In genomic region chr12:117412257-117412656, GRCm38 (mm10) we compare ENCODE assay signal across 8 mouse cellular contexts.
A peak's percentile ranks its signal among the peaks of the same experiment; 100 is the strongest.
DNase-seq lines count a peak whose midpoint lies in the region; ATAC-seq lines count a peak whose summit lies in the region.
"Had no signal": no experiment of that assay in that cellular context is flagged by ENCODE, and none has a peak within 500 bp of the region (broad histone marks: within the 10 kb centered on the region; RNA-seq: fewer than 3 reads in every experiment).

No protein-coding gene starts in this region.

- 60% methylated on average over 6 of the region's 6 CpGs for WGBS in kidney, embryonic 16.5 days

- H3K27ac ChIP-seq in kidney, embryonic 16.5 days (ENCODE audit: low read length): no peak overlapping the region
- H3K27ac ChIP-seq: macrophage had no signal

- no peaks in the 10 kb centered on the region for H3K36me3 ChIP-seq in kidney, embryonic 16.5 days (ENCODE audit: insufficient read depth, low read length)

- H3K4me2 ChIP-seq in kidney, embryonic 16.5 days (replicated peaks; ENCODE audit: low read depth, low read length): no peak overlapping the region

- H3K4me1 ChIP-seq in kidney, embryonic 16.5 days (ENCODE audit: insufficient read depth, low read length): no peaks in the 10 kb centered on the region

- H3K9ac ChIP-seq in kidney, embryonic 16.5 days (replicated peaks; ENCODE audit: low read length): no peak overlapping the region

- H3K27me3 ChIP-seq in kidney, embryonic 16.5 days (ENCODE audit: insufficient read depth, low read length): no peaks in the 10 kb centered on the region

- peak; percentile 11 for DNase-seq in kidney, adult 11 months
- DNase-seq in heart, adult 8-10 months (ENCODE audit: low spot score): peak; percentile 47
- DNase-seq in kidney, adult 8-10 months: peak; percentile 20 to 40
- no peak for DNase-seq in thymus, postnatal 25 days
- no peak for DNase-seq in urinary bladder, postnatal 36 days (ENCODE audit: low spot score in 2 of 2)

- no peak for ATAC-seq in kidney, embryonic 16.5 days (ENCODE audit: low FRiP score, low TSS enrichment)
- peak; percentile 67 for ATAC-seq in megakaryocyte-erythroid progenitor cell, adult 5-6 weeks (replicated peaks; ENCODE audit: low FRiP score, low TSS enrichment, poor library complexity, severe bottlenecking)

- no peaks in the 10 kb centered on the region for H3K9me3 ChIP-seq in kidney, embryonic 16.5 days (ENCODE audit: low read length)

- H3K4me3 ChIP-seq in kidney, embryonic 16.5 days (ENCODE audit: low read length): no peak overlapping the region

Comparison
In these comparisons a context has a peak if more than half of its experiments do, and no peak if none do; other contexts are left out.
1. DNase-seq: peak in kidney, adult 11 months (single experiment), heart, adult 8-10 months (single experiment) and kidney, adult 8-10 months (2 of 2); none in thymus, postnatal 25 days (single experiment) and urinary bladder, postnatal 36 days (0 of 2).